Mouse (Mus musculus) testis, adult 2 months (tissue): ENCODE results near the gene Shank2. TPM values are rescaled to one million over a fixed set of nuclear protein-coding genes. Genes with fewer than 3 reads are reported as not detected.
A peak's percentile ranks its signal among the peaks of the same experiment; 100 is the strongest.

ENCODE experiments used
- H3K27ac ChIP-seq: fragments of 200-500 bp; 2 replicates; pipeline ENCODE4 v1.5.1; 2012; ENCODE audit warnings: low read depth, low read length; ENCODE audit not compliant: control insufficient read depth, insufficient read depth
- H3K27me3 ChIP-seq: fragments of 200-500 bp; 2 replicates; pipeline ENCODE4 v1.6.1; 2012; ENCODE audit warnings: mild to moderate bottlenecking, low read length, moderate library complexity; ENCODE audit not compliant: control insufficient read depth, insufficient read depth
- H3K36me3 ChIP-seq: fragments of 200-500 bp; 2 replicates; pipeline ENCODE4 v1.6.1; 2012; ENCODE audit warnings: mild to moderate bottlenecking, low read length; ENCODE audit not compliant: control insufficient read depth, insufficient read depth
- H3K4me1 ChIP-seq: fragments of 200-500 bp; 2 replicates; pipeline ENCODE4 v1.6.1; 2012; ENCODE audit warnings: low read length; ENCODE audit not compliant: control insufficient read depth, insufficient read depth
- H3K4me3 ChIP-seq: fragments of 200-500 bp; 2 replicates; pipeline ENCODE4 v1.5.1; 2012; ENCODE audit warnings: low read depth, mild to moderate bottlenecking, low read length, moderate library complexity, mixed read lengths; ENCODE audit not compliant: control insufficient read depth
- CTCF ChIP-seq: fragments of 200-500 bp; IDR thresholded peaks from 2 replicates; pipeline ENCODE4 v1.5.1; 2012; ENCODE audit warnings: low read depth, mild to moderate bottlenecking, inconsistent platforms, low read length, moderate library complexity; ENCODE audit not compliant: control insufficient read depth, insufficient read depth, insufficient replicate concordance
- POLR2A ChIP-seq: fragments of 200-500 bp; IDR thresholded peaks from 2 replicates; pipeline ENCODE4 v1.6.1; 2012; ENCODE audit warnings: low read depth, mild to moderate bottlenecking, inconsistent platforms, low read length, moderate library complexity; ENCODE audit not compliant: control insufficient read depth
- polyA plus RNA-seq: library from polyadenylated mRNA; depleted of rRNA; stranded (reverse); fragments of >200 nt; gene quantifications from 2 replicates; pipeline ENCODE4 v1.2.3, GENCODE M21; 2012; rRNA removed

Gene Shank2
- polyA plus RNA-seq: 30.0 and 34.7 TPM in 2 replicates

- Histone ChIP-seq H3K4me3 (no peak within 1 kb of the TSS), H3K36me3 (no peaks in the 10 kb centered on the region), H3K27me3 (no peaks in the 10 kb centered on the region), H3K4me1 (no peaks in the 10 kb centered on the region), H3K27ac (no peak within 1 kb of the TSS)
- TF ChIP-seq POLR2A (no peak), CTCF (no peak)
These were observed at the start of gene Shank2 for GRCm38 (mm10) chr7:144001628-144002027. Gene Shank2 (plus strand): TSS chr7:144001928.

DNA sequence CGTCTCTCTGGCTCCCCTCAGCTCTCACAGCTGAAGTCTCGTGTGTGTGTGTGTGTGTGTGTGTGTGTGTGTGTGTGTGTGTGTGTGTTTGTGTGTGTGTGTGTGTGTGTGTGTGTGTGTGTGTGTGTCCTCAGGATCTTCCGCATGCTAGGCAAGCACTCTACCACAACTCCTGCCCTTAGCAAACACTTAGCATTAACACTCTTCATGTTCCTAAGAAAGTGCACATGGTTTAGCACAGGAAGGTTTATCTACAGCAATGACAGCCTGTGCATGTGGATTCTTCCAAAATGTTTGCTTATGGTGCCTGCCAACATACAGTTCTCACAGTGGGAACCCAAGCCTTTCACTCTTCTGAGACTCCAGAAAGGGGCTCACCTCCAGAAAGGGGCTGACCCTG, 49.6 kb upstream of the Shank2 start:
- TF ChIP-seq CTCF (no peak), POLR2A (no peak)
- Histone ChIP-seq H3K27ac (no peak overlapping the region), H3K27me3 (no peaks in the 10 kb centered on the region), H3K4me1 (no peaks in the 10 kb centered on the region), H3K36me3 (no peaks in the 10 kb centered on the region), H3K4me3 (no peak overlapping the region)

- H3K27ac ChIP-seq: no peak overlapping the region
- no peak for TF ChIP-seq POLR2A
These were observed 45.0 kb upstream of the Shank2 start for GRCm38 (mm10) chr7:143956575-143957295.

DNA sequence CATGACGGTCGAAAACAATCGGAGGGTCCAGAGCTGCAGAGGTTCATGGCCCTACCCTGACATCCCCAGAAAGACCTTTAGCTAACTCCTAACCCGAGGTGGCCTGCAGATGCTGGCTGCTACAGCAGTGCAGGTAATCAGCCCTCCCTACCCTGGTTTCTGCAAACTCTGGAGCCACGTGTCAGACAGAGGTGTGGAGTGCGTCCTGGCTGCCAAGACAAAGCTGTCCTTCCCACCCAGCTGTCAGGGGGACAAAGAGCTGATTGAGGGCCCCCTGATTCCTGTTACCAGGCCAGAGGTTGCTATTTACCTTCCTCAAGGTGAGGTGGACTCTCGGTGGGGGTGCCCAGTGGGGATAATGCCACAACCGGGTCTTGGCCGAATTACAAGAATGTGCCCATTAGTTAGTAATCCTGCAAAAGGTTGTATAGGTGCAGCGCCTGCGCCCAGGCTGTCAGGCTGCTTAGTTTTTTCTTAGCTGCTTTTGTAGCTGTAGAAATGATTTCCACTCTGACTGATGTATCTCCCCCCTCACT, 43.6 kb upstream of the Shank2 start:
- Histone ChIP-seq H3K4me3 (peak overlapping the region; percentile 6; the same call in 1 of the 2 replicates), H3K36me3 (no peaks in the 10 kb centered on the region), H3K27ac (no peak overlapping the region), H3K27me3 (no peaks in the 10 kb centered on the region), H3K4me1 (no peaks in the 10 kb centered on the region)
- TF ChIP-seq POLR2A (no peak), CTCF (no peak)

More at GRCm38 (mm10) chr7:143956575-143957295, 45.0 kb upstream of the Shank2 start:
- Histone ChIP-seq H3K36me3 (no peaks in the 10 kb centered on the region), H3K4me1 (no peaks in the 10 kb centered on the region), H3K27me3 (no peaks in the 10 kb centered on the region), H3K4me3 (peak overlapping the region; percentile 21)

- H3K4me3 ChIP-seq: no peak overlapping the region
- H3K4me1 ChIP-seq: no peaks in the 10 kb centered on the region
- no peak overlapping the region for H3K27ac ChIP-seq
- H3K27me3 ChIP-seq: no peaks in the 10 kb centered on the region
- H3K36me3 ChIP-seq: no peaks in the 10 kb centered on the region
- peak; percentile 60; the same call in 1 of the 2 replicates for TF ChIP-seq CTCF
- TF ChIP-seq POLR2A: no peak
These were observed 37.9 kb upstream of the Shank2 start for GRCm38 (mm10) chr7:143963813-143964212.

DNA sequence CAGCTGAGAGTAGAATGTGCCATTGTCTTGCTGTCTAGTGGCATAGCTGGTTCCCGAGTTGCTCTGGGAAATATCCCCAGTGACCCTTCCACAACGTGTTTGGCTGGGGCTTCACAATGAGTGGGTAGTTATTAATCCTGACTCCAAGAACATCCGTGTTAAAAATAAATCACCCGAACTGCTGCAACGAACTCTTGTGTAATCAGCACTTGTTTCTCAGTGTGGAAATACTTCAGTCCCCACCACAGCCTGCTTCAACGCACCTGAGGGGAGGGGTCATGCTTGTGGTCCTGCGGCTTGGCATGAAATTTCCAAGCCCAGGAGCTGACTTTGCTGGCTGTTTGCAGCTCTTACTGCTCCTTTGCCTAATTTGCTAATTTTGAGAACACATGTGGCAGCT, 35.1 kb upstream of the Shank2 start:
- Histone ChIP-seq H3K4me1 (no peaks in the 10 kb centered on the region), H3K4me3 (no peak overlapping the region), H3K27me3 (no peaks in the 10 kb centered on the region), H3K27ac (no peak overlapping the region), H3K36me3 (no peaks in the 10 kb centered on the region)
- TF ChIP-seq POLR2A (no peak), CTCF (no peak)

- Histone ChIP-seq H3K4me3 (no peak overlapping the region; the same call in 1 of the 2 replicates), H3K27ac (no peak overlapping the region), H3K27me3 (no peaks in the 10 kb centered on the region), H3K4me1 (no peaks in the 10 kb centered on the region; the same call in 1 of the 2 replicates), H3K36me3 (no peaks in the 10 kb centered on the region)
- TF ChIP-seq POLR2A (no peak), CTCF (no peak)
These were observed 24.3 kb upstream of the Shank2 start for GRCm38 (mm10) chr7:143977491-143977830.
